Mouse (Mus musculus) spleen, postnatal 36 days (tissue): ENCODE measurements around the gene Rnpep.
A peak's percentile ranks its signal among the peaks of the same experiment; 100 is the strongest.
"Not testable (repeated sequence)": the region's sequence is repeated elsewhere in the genome, so short reads cannot be mapped to it uniquely, and the experiment has no call there.

ENCODE experiments used
- DNase-seq, 2 experiments: peaks; one replicate each; pipeline ENCODE4 v3.0.0; 2022; ENCODE audit warnings: low spot score in 2 of 2, mixed read lengths in 1 of 2

Rnpep gene

DNA sequence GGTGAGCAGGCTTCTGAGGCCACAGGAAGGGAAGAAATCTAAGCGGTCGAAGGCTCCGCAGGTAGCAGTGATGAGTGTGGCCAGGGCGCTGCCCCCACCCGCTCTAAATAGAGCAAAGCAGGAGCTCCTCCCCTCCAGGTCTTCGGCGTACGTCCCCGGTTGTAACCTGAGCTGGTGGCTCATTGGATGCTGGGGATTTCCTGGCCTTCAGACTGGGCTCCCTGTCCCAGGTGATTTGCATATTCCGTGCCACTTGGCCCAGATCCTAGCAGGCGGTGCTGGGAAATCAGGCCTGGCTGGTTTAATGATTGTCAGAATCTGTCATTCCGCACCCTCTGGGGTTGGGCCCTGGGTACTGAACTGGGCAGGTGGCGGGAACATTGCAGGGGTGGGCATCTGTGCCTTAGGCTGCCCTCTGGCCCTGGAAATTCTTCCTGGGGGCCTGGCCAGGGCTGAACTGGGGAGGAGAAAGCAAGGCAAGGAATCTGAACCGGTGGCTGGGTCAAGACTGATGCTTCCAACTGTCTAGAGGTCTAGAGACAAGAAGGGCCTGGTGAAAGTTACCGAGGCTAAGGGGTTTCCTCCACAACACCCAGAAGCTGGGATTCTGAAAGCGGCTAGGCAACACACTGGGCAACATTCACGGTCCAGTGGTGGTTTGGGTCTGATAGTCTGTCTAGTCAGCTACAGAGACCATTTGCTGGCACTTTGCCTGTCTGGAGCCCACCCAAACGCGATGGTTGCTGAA is 25.3 kb downstream of the Rnpep start, which contains the start of gene Elf3:
Gene Elf3, minus strand, starts transcription at position 189 of the 748 bp plus-strand sequence.
- DNase-seq = no peak

DNA sequence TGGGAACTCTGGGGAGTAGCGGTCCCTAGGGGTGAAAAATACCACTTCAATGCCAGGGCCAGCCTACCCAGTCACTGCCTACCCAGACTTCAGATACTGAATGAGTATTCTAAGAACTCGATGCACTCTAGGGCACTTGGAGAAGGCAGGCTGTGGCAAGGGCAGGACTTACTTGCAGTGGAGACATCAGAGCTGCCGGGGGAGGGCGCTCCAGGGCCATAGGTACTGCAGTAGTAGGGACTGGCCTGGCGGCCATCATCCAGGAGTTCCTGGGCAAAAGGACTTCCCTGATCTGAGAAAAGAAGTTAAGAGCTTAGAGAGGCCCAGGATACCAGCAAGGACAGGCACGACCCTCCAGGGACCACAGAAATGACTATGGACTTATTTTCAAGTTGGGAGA is 27.6 kb downstream of the Rnpep start:
- no peak for DNase-seq

DNA sequence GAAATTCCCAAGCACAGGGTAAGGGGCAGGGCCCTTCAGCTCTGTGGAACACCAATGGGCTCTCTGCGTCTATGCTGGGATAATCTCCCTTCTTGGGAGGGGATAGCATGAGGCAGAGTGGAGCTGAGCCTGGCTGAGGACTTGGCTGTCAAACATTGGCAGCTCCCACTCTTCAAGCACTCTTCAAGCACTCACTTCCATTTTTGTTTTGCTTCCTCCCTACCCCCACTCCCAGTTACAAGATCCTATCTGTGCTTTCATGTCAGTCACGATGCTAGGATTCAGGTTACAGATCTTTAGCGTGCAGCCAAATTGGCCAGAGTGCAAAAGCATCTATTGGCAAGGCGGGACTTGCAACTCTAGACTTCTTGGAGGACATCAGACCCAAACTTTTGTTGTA is 31.0 kb downstream of the Rnpep start:
- DNase-seq = no peak

DNA sequence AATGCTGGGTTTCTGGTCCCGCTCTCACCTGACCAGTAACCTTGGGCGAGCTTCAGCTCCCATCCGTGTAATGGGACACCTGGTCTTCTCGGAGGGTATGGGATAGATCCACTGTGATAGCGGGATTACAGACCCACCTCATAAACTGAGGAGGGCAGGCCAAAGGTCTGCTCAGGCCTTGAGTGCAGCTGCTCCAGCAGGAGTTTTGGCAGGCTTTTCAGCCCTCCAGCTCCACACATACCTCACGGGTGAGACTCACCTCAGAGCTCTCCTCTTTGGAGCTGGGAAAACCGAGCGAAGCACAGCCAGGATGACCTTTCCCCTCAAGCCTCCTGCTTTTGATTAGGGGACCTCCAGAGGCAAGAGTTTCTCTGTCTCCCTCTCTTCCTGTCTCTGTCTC is 32.5 kb downstream of the Rnpep start:
- no peak for DNase-seq

DNA sequence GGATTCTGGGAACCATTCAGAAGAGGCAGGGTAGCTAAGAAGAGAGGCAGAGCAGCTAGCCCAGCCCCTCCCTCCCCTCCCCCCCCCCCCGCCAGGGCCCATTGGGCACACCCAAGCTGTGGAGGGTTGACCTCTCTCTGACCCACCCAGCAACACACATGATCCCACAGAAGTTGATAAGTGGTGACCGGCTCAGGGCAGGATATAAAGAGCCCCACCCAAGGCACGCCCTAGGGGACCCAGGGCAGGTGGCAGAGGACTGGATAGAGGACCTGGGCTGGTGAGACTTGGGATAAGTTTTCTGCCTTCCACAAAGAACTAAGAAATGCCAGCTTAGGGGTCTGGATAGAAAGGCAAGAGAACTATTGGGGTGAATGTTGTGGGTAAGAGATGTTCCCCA is 33.2 kb downstream of the Rnpep start:
- peak; percentile 16 to 51 for DNase-seq

DNA sequence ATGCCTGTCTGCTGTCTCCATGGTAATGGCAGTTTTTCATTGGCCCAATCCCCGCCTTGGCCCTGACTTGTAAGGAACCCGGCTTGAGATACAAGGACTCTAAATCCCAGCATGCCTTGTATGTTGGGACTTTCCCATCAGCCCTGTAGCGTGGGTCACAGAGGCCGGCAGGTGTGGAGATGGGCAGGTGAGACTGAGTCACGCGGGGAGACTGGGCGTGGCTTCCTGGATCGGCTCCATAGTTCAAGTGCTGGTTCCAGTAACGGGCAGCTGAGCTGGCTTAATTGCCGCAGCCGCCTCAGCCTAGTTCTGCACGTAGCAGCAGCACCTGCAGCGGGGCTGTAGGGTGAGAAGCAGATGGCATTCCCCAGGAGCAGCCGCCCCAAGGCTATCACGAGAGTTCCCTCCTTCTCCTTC is 35.4 kb downstream of the Rnpep start:
- DNase-seq = no peak

DNA sequence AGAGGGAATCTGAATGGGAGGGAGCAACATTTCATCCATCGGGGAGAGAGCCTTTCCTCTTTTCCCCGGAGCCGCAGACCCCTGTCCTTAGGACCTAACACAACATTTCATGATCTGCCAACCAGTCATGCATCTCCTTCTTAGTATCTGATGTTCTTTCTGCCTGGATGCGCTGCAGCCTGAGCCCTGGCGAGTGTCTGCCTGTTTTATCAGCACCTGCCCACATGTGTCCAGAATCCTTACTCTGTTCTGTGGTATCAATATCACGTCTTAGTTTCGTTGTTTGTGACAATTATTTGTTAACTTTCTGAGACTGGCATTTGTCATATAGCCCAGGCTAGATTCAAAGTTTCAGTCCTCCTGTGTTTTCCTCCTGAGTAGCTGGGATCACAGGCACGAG is 39.9 kb downstream of the Rnpep start:
- no peak for DNase-seq

DNA sequence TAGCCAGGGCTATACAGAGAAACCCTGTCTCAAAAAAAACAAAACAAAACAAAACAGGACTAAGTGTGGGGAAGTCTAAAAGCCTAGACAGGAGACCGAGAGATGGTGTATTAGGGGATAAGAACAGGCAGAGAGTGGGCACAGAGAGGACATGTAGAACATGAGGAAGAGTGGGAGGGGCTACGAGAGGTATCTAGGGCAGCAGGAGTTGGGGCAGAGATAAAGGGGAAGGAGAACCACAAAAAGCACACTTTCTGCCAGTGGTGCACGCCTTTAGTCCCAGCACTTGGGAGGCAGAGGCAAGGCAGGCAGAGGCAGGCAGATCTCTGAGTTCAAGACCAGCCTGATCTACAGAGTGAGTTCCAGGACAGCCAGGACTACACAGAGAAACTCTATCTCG is 43.7 kb downstream of the Rnpep start:
- not testable (repeated sequence) for DNase-seq

DNA sequence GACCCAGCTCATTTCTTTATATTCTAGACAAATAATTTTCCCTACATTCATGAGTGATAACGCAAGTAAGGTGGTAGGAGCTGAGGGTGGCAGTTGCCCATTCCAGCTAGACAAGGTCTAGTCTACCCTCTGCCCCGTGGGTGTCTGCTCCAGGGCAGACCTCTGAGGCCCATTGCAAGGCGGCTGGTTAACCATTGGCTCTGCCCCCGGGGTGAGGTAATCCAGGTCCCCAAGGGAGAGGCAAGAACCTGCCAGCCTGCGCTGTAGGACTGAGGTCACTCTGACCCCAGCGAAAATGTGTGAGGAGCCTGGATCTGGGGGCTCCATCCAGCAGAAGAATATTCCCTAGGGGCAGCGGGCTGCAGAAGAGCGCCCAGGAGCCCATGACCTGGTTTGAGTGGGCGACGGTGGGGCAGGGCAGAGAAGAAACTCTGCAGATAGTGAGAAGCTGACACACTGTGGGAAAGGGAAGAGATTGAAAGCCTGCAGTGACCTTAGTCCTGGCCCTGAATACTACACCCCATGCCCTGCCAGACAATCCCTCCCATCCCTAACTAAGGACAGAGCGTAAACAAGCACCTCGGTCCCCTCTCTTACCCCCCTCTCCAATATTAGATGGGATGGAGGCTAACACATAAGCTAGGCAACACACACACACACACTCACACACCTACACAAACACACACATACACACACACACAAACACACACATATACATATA is 46.6 kb downstream of the Rnpep start:
- no peak for DNase-seq

DNA sequence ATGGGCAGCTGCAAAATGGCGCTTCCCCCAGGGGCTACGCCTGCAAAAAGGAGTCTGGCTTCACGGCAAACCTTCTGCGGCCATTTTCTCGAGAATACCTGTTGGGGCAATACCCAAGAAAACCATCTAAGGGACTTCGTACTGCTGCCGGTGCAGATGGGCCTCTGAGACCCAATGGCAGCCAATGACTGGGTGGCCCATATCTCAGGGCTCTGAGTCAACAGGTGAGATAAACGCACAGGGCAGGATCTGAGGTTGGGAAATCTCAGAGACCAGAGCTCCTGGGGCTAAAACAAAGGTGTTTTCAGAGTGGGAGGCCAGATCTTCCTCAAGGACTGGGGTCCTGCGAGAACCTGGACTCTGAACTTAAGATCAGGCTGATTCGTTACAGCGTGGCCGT is 49.1 kb downstream of the Rnpep start:
- no peak for DNase-seq

DNA sequence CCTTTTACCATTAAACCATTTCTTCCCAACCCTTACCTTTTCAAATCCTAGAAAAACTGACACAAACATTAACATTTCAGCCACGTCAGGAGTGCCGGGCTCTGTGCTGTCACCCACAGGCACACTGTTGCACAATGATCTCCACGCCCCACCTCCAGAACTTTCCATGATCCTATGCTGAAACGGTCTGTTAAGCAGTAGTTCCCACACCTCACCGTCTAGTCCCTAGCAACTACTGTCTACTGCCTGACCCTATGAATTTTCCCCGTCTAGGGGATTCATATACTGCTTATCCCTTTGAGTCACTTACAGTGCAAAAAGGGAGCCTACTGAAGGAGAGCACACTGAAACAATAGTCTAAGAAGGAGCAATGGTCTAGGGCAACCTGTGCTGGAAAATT is 49.9 kb downstream of the Rnpep start:
- no peak for DNase-seq

DNA sequence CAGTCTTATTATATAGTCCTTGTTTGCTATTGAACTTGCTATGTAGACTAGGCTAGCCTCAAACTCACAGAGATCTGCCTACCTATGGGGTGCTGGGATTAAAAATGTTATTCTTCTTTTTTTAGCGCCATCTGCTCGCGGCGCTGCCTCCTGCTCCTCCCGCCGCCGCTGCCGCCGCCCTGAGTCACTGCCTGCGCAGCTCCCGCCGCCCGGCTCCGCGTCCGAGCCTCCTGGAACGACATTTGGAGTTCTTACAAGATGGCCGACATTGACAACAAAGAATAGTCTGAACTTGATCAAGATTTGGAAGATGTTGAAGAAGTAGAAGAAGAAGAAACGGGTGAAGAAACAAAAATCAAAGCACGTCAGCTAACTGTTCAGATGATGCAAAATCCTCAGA is 52.0 kb downstream of the Rnpep start:
- DNase-seq = not testable (repeated sequence)

DNA sequence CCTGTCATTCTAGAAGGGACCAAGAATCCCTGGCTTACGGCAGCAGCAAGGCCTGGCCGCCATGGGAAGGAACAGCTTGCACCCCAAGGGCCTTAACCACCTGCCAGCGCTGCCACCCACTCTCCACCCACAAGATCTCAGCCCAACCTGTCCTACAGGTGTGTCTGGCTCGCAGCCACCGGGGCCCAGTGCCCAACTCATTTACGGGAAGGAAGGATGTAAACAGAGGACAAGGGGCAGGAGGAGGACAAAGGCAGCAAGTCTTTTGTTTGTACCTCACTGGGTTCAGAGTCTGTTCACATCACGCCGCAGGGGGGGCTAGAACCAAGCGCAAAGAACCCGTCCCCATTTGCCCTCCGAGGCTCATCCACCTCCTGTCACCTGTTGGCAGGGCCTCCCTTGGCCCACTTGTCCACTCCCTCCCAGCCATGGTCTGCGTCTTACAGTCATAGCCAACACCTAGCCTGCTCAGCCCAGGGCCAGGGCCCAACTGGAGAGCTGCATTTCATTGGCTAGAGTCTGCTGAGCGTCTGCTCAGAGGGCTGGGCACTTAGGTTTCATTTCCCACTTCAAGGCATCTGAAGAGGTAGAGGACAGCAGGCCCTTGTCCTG is 56.4 kb downstream of the Rnpep start:
- DNase-seq = no peak

DNA sequence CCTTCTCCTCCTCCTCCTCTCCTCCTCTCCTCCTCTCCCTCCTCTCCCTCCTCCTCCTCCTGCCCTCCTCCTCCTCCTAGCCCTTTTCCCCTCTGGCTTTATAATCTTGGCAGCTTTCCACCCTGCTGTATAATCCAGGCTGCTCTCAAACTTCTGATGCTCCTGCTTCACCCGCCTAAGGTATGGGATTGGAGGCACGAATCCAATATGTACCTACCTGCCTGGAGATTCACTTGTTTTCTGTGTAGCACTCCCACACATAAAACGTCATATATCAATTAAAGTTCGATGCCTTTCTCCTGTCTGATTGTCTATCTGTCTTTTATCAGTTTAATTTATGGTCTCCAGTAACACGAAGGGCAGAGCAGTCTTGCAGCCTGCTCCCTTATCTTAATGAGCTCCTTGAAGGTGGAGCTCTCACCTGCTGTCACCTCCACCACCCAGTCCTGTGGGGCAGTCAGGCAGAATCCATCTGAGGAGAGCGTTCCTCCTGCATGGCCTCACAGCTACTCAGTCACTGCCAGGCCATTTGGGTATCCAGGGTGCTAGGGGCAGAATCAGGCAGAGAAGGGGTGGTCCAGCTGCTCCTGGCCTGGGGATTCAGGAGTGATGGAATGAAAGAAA is 58.8 kb downstream of the Rnpep start:
- no peak for DNase-seq

DNA sequence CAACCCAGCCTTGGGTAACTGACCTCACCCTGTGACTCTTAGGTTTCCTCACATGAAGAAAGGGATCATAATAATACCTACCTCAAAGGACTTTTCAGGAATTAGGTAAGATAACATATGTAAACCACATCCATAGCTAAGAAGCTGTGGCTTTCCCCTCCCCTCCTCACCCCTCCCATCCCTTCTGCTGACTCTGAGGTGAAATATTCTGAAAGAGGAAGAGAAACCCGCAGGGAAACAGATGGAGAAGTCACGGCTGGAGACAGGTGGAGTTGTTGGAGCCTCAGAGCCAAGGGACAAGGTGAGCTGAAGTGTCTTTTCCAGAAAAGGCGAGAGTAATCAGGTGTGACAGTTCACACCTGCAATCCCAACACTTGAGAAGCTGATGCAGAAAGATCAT is 59.7 kb downstream of the Rnpep start:
- no peak for DNase-seq

DNA sequence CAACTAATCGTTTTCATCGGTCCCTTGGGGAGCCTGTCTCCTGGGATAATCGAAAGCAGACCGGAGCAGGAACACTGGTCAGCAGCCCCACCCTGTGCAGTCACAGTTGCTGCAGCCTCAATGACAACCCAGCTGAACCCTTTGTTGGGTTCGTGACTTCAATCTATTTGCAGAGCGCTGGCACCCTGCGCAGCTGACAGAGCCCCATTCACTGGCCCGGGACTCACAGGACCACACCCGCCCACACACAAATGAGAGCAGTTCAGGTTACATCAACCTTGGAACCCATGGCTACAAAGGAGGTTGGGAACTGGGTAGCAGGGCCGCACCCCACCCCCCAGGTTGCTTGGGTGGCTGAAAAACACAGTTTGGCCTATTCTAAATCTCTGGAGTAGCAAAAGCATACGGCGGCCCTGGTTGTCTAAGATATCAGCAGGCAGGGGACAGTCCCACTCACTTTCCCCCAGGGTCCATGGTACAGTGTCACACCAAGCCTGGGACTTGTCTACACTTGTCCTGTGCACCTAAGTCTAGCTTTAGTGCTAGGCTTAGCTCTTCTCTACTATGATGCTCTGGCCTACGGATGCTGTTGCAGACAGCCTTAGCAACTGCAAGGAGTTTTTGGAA is 66.2 kb downstream of the Rnpep start:
- no peak for DNase-seq

DNA sequence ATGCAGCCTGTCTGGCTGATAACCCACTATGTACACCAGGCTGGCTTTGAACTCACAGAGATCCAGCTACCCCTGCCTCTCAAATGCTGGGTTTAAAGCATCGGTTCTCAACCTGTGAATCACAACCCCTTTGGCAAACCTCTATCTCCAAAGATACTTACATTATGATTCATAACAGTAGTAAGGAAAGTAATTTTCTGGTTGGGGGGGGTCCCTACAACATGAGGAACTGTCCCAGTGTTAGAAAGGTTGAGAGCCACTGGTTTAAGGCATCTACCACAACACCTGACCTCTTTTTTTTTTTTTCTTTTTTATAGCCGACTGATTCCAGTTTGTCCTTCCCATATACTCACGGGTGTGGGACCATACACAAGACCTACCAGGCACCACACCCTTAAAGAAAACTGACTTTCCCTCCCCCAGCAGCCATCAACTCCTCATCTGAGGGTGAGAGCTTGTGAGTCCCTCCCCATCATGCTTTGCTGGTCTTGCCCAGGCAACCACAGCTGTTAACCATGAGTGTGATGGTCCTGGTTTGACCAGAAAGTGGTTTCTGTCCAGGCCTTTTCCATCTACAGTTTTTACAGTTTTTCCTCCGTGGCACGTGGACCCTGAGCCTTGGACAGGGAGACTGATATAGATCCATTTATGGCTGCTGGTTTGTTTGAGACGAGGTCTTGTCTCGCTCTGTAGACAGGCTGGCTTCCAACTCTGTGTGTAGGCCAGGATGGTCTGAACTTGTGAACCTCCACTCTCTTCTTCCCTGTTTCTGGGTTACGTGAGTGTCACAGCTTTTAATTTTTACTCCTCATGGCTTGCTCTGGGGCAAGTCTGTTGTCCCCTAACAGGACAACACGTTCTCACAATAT is 69.9 kb downstream of the Rnpep start:
- DNase-seq = no peak
